Mouse (Mus musculus): ENCODE data around the gene Abca1. TPM values are rescaled to one million over a fixed set of nuclear protein-coding genes. Genes with fewer than 3 reads are reported as not detected.

Abca1 gene
- polyA plus RNA-seq, 1 experiment from 2014 or later: 1.6 TPM

DNA sequence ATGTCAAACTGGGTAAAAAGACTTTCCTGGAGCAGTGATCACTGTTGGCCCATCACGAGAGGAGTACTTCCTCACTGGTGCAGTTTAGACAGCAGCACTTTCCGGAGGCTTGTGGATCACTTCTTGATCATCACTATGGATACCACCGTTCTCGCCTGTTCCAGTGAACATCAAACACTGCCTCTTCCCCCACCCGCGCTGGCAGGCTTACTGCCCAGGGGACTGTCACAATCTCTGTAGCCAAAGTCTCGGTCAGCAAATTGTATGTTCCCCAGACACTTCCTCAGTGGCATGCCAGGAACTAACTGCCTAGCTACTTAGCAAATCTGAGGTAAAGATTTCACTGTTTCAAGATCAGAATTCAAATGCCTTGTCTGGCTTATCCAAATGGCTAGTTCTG lies 32.9 kb downstream of the Abca1 start:
- ATAC-seq (ENCODE audit: low FRiP score, low TSS enrichment) (no peak), DNase-seq (ENCODE audit: low spot score) (no peak)
- TF ChIP-seq EP300 (optimal IDR thresholded peaks at IDR 0.05): no peak
- TF ChIP-seq CTCF (IDR thresholded peaks at IDR 0.05; ENCODE audit: low read depth): no peak
- Histone ChIP-seq H3K36me3 (ENCODE audit: control insufficient read depth, insufficient read depth, low read length) (peaks cover 9% of the 10 kb centered on the region; the same call in 1 of the 2 replicates), H3K9ac (ENCODE audit: low read length) (no peak overlapping the region), H3K27me3 (ENCODE audit: control insufficient read depth, insufficient read depth, low read length) (no peaks in the 10 kb centered on the region), H3K27ac (replicated peaks) (no peak overlapping the region), H3K4me2 (replicated peaks; ENCODE audit: low read depth) (no peak overlapping the region), H3K4me3 (ENCODE audit: low read depth, low read length) (no peak overlapping the region), H3K4me1 (replicated peaks; ENCODE audit: control insufficient read depth, insufficient read depth) (no peaks in the 10 kb centered on the region; the same call in 1 of the 2 replicates), H3K9me3 (ENCODE audit: control insufficient read depth, low read length) (0 out of 2 replicates have a peak, but pooled peaks cover 2% of the 10 kb centered on the region)
- 92% methylated on average over 7 of the region's 7 CpGs for WGBS

DNA sequence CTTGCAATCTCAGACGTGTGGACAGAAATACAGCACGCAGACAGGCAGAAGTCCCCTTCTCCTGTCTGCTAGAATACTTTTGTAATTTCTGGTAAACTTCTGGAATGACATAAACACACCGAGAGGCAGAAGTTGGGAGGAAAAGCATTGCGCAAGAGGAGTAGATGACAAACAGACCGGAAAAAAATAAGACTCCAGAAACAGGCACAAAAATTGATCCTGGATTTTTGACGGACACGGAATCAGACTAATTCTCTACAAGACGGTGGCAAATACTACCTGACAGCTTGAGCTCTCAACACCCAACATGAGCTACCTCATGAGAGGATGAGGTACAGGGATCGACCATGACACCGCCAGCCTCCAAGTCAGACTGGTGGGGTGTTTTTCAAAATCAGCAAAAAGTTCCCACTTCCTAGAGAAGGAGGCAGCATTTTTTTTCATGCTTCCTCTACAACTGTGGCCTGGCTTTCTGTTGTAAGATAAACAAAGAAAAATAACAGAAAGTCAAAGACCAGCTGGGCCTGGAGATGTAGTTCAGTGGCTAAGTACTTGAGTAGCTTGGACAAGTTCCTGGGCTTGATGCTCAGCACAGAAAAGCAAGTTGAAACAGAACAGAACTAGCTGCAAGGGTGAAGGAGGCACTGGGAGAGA lies 34.7 kb downstream of the Abca1 start:
- H3K4me2 ChIP-seq (replicated peaks; ENCODE audit: low read depth): no peak overlapping the region
- no peak overlapping the region for H3K9ac ChIP-seq (ENCODE audit: low read length)
- no peak overlapping the region for H3K4me3 ChIP-seq (ENCODE audit: low read depth, low read length)
- peaks cover 9% of the 10 kb centered on the region; the same call in 1 of the 2 replicates for H3K36me3 ChIP-seq (ENCODE audit: control insufficient read depth, insufficient read depth, low read length)
- H3K9me3 ChIP-seq (ENCODE audit: control insufficient read depth, low read length): 0 out of 2 replicates have a peak, but pooled peaks cover 2% of the 10 kb centered on the region
- no peaks in the 10 kb centered on the region for H3K27me3 ChIP-seq (ENCODE audit: control insufficient read depth, insufficient read depth, low read length)
- TF ChIP-seq EP300 (optimal IDR thresholded peaks at IDR 0.05) (no peak), CTCF (IDR thresholded peaks at IDR 0.05; ENCODE audit: low read depth) (no peak)
- H3K4me1 ChIP-seq (replicated peaks; ENCODE audit: control insufficient read depth, insufficient read depth): no peaks in the 10 kb centered on the region; the same call in 1 of the 2 replicates
- no peak for DNase-seq (ENCODE audit: low spot score)
- H3K27ac ChIP-seq (replicated peaks): no peak overlapping the region
- no peak for ATAC-seq (ENCODE audit: low FRiP score, low TSS enrichment)
- 72% methylated on average over 10 of the region's 10 CpGs for WGBS

DNA sequence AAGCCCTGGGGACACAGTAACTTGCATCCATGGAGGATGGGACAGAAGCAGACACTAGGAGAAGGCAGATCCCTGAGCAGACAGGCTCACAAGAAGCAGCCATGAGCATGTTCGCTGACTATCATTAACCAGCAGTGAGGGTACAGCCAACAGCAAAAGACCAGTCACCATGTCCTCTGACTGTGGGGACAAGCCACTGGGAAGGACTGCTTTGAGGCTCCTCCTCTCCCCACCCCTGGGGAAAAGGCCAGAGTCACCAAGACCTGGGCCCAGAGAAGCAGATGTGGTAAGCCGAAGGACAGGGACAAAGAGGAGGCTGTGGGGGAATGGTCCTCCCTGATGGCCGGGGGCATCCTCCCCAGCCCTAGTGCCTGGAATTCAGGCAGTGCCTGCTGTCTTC lies 37.4 kb downstream of the Abca1 start:
- H3K27ac ChIP-seq (replicated peaks): no peak overlapping the region

DNA sequence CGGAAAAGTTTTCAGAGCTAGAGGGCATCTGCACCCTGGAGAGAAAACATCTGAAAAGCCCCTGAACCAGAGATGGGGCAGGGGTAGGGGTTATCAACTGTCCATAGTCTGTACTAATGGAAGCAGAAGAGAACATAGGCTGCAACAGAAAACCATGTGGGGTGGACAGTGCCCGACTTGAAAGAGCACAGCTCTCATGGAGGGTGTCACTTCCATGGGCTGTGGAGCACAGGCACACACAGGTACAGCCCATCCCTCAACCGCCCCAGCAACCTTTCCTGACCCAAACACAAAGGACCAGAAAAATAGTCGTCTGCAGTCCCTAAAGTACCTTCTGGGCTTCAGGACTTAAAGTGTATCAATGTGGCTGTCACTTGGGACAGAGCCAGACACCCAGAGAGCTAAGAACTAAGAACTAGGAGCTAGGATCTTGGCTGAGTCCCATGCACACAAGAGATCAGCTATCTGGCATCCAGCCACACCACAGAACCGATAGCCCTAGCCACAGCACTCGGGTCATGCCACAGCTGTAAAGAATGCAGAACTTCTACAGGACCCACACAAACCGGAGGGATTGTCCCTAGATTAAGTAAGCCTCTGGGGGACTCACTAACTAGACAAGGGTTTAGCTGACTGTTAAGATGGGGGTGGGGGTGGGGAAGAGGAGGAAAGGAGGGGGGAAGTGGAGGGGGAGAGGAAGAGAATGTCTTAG lies 38.0 kb downstream of the Abca1 start:
- no peaks in the 10 kb centered on the region for H3K27me3 ChIP-seq (ENCODE audit: control insufficient read depth, insufficient read depth, low read length)
- no peak overlapping the region for H3K4me3 ChIP-seq (ENCODE audit: low read depth, low read length)
- no peak for DNase-seq (ENCODE audit: low spot score)
- 57% methylated on average over 7 of the region's 7 CpGs for WGBS
- H3K36me3 ChIP-seq (ENCODE audit: control insufficient read depth, insufficient read depth, low read length): 0 out of 2 replicates have a peak, but pooled peaks cover 2% of the 10 kb centered on the region
- 0 out of 2 replicates have a peak, but pooled peaks cover 2% of the 10 kb centered on the region for H3K9me3 ChIP-seq (ENCODE audit: control insufficient read depth, low read length)
- no peak overlapping the region for H3K9ac ChIP-seq (ENCODE audit: low read length)
- H3K27ac ChIP-seq (replicated peaks): no peak overlapping the region
- H3K4me1 ChIP-seq (replicated peaks; ENCODE audit: control insufficient read depth, insufficient read depth): no peaks in the 10 kb centered on the region; the same call in 1 of the 2 replicates
- H3K4me2 ChIP-seq (replicated peaks; ENCODE audit: low read depth): no peak overlapping the region
- no peak for TF ChIP-seq CTCF (IDR thresholded peaks at IDR 0.05; ENCODE audit: low read depth)
- no peak for TF ChIP-seq EP300 (optimal IDR thresholded peaks at IDR 0.05)
- 0 out of 2 replicates have a peak, but pooled peaks have one; percentile 18 for ATAC-seq (ENCODE audit: low FRiP score, low TSS enrichment)

More for the DNA sequence above, 37.4 kb downstream of the Abca1 start:
- ATAC-seq (ENCODE audit: low FRiP score, low TSS enrichment) (no peak), DNase-seq (ENCODE audit: low spot score) (no peak)
- Histone ChIP-seq H3K4me2 (replicated peaks; ENCODE audit: low read depth) (no peak overlapping the region), H3K36me3 (ENCODE audit: control insufficient read depth, insufficient read depth, low read length) (peaks cover 6% of the 10 kb centered on the region; the same call in 1 of the 2 replicates), H3K9ac (ENCODE audit: low read length) (no peak overlapping the region), H3K4me3 (ENCODE audit: low read depth, low read length) (no peak overlapping the region), H3K4me1 (replicated peaks; ENCODE audit: control insufficient read depth, insufficient read depth) (no peaks in the 10 kb centered on the region; the same call in 1 of the 2 replicates), H3K27me3 (ENCODE audit: control insufficient read depth, insufficient read depth, low read length) (no peaks in the 10 kb centered on the region), H3K9me3 (ENCODE audit: control insufficient read depth, low read length) (0 out of 2 replicates have a peak, but pooled peaks cover 2% of the 10 kb centered on the region)
- 75% methylated on average over 3 of the region's 3 CpGs for WGBS
- no peak for TF ChIP-seq EP300 (optimal IDR thresholded peaks at IDR 0.05)

DNA sequence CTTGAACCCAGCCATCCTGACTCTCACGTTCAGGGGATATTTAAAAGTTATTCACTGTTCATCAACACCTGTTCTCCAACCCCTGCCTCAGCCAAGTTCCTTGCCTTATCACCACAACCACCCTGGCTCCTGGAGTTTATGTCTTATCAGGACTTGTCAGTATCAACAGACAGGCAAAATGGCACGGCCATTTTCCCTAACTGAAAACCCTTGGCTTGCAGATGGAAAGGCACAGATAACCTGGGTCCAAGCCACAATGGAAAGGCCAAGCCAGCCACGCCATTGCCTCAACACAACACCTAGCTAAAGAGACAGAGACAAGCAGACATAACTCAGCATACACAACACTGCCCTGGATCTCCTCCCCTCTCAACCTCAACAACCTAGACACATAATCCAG lies 38.6 kb downstream of the Abca1 start:
- Histone ChIP-seq H3K27me3 (ENCODE audit: control insufficient read depth, insufficient read depth, low read length) (no peaks in the 10 kb centered on the region), H3K27ac (replicated peaks) (no peak overlapping the region), H3K36me3 (ENCODE audit: control insufficient read depth, insufficient read depth, low read length) (no peaks in the 10 kb centered on the region), H3K4me2 (replicated peaks; ENCODE audit: low read depth) (no peak overlapping the region), H3K9me3 (ENCODE audit: control insufficient read depth, low read length) (no peaks in the 10 kb centered on the region), H3K4me3 (ENCODE audit: low read depth, low read length) (no peak overlapping the region), H3K9ac (ENCODE audit: low read length) (no peak overlapping the region), H3K4me1 (replicated peaks; ENCODE audit: control insufficient read depth, insufficient read depth) (no peaks in the 10 kb centered on the region; the same call in 1 of the 2 replicates)
- DNase-seq (ENCODE audit: low spot score): no peak
- no peak for ATAC-seq (ENCODE audit: low FRiP score, low TSS enrichment)
- 81% methylated on average over 3 of the region's 3 CpGs for WGBS
- no peak for TF ChIP-seq CTCF (IDR thresholded peaks at IDR 0.05; ENCODE audit: low read depth)
